Mouse (Mus musculus) Muller cell, postnatal 12 days (primary cell): ENCODE results near the gene Mup1.
"Not testable (repeated sequence)": the region's sequence is repeated elsewhere in the genome, so short reads cannot be mapped to it uniquely, and the experiment has no call there.

Experiments used
- DNase-seq: peaks from one replicate; pipeline ENCODE4 v3.0.0-alpha.2; 2015; ENCODE audit errors: inconsistent ontology term

Gene Mup1

GRCm38 (mm10) chr4:60501860-60502259 is at the start of gene Mup1:
Gene Mup1, minus strand, starts transcription at chr4:60501960.
- not testable (repeated sequence) for DNase-seq
